9 mouse cellular contexts compared by ENCODE assay signal in the genomic region with DNA sequence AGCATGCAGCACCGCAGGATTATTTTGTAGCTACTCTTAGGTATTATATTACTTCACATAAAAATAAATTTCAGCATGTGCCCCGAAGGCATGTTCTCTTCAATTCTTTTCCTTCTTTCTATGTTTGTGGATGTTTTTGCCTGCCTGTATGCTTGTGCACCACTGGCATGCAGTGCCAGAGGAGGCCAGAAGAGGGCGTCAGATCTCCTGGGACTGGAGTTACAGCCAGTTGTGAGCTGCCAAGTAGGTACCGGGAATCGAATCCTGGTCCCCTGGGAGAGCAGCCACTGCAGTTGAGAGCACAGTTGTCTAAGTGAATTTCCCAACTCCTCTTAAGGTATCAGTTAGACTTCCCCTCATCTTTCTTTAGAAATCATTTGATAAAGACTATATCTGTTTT. TPM values are rescaled to one million over a fixed set of nuclear protein-coding genes. Genes with fewer than 3 reads are reported as not detected.
DNase-seq lines count a peak whose midpoint lies in the region; ATAC-seq and TF ChIP-seq lines count a peak whose summit lies in the region.
"Had no signal": no experiment of that assay in that cellular context is flagged by ENCODE, and none has a peak within 500 bp of the region (broad histone marks: within the 10 kb centered on the region; RNA-seq: fewer than 3 reads in every experiment).

No protein-coding gene starts in this region.

- H3K4me1 ChIP-seq in heart, embryonic 10.5 days = peaks cover 49% of the 10 kb centered on the region
- peaks cover 82% of the 10 kb centered on the region for H3K4me1 ChIP-seq in G1E (ENCODE audit: insufficient read depth, low read depth, low read length)
- H3K4me1 ChIP-seq in limb, embryonic 15.5 days = peaks cover 58% of the 10 kb centered on the region

- peak overlapping the region; percentile 94; the same call in 1 of the 2 replicates for H3K27ac ChIP-seq in heart, embryonic 10.5 days
- peak overlapping the region; percentile 99 for H3K27ac ChIP-seq in limb, embryonic 15.5 days

- no peak overlapping the region for H3K4me2 ChIP-seq in limb, embryonic 15.5 days

- H3K27me3 ChIP-seq in heart, embryonic 10.5 days (ENCODE audit: insufficient read depth, poor library complexity, severe bottlenecking) = no peaks in the 10 kb centered on the region
- H3K27me3 ChIP-seq in G1E (ENCODE audit: insufficient read depth, low read length) = no peaks in the 10 kb centered on the region
- H3K27me3 ChIP-seq in limb, embryonic 15.5 days = no peaks in the 10 kb centered on the region

- 90% methylated on average over 5 of the region's 5 CpGs for WGBS in heart, embryonic 10.5 days
- 64% methylated on average over 5 of the region's 5 CpGs for WGBS in limb, embryonic 15.5 days

- no peak overlapping the region for H3K9ac ChIP-seq in limb, embryonic 15.5 days

- TF ChIP-seq CTCF in G1E (IDR thresholded peaks at IDR 0.05; ENCODE audit: low read depth, low read length) = peak; percentile 36

- no peak for DNase-seq in heart, embryonic 10.5 days (ENCODE audit: low spot score)
- no peak for DNase-seq in heart, postnatal 10 days
- DNase-seq in 3T3-L1 (ENCODE audit: low read depth, low spot score) = peak; percentile 46
- no peak for DNase-seq in G1E (ENCODE audit: low spot score)
- no peak for DNase-seq in retina, embryonic 14.5 days (ENCODE audit: low spot score)
- no peak for DNase-seq in gastrocnemius, postnatal 10 days
- no peak for DNase-seq in layer of hippocampus, postnatal 36 days
- DNase-seq: adrenal gland, adult 2 months had no signal

- no peak for ATAC-seq in G1E (ENCODE audit: extremely low read depth, insufficient number of reproducible peaks, low FRiP score, poor library complexity, severe bottlenecking)
- no peak for ATAC-seq in limb, embryonic 15.5 days (ENCODE audit: insufficient number of reproducible peaks, low FRiP score, low TSS enrichment, low read depth)

- H3K4me3 ChIP-seq in heart, embryonic 10.5 days = no peak overlapping the region
- H3K4me3 ChIP-seq in G1E (ENCODE audit: low read depth, low read length) = no peak overlapping the region; the same call in 1 of the 2 replicates
- no peak overlapping the region for H3K4me3 ChIP-seq in limb, embryonic 15.5 days

- peaks cover 11% of the 10 kb centered on the region for H3K36me3 ChIP-seq in heart, embryonic 10.5 days
- peaks cover 20% of the 10 kb centered on the region for H3K36me3 ChIP-seq in G1E (replicated peaks)
- peaks cover 9% of the 10 kb centered on the region; the same call in 1 of the 2 replicates for H3K36me3 ChIP-seq in limb, embryonic 15.5 days

- no peaks in the 10 kb centered on the region for H3K9me3 ChIP-seq in heart, embryonic 10.5 days
- H3K9me3 ChIP-seq in G1E (replicated peaks) = peaks cover 4% of the 10 kb centered on the region; the same call in 1 of the 2 replicates
- no peaks in the 10 kb centered on the region for H3K9me3 ChIP-seq in limb, embryonic 15.5 days

- intact Hi-C loops in heart, postnatal 10 days (cut with DNase I) = no loop called here

RNA-seq across cellular contexts. Expression of a gene that starts 1.6 kb away (rescaled TPM):
- 46.2 and 56.0 TPM in 2 replicates for polyA plus RNA-seq in heart, embryonic 10.5 days (2016; fragmentation: Nextera tagmentation; extraction: Ambion mirVana)
- 10 to 100 TPM; 79.2 to 91.1 TPM for total RNA-seq in heart, postnatal 10 days (2021)
- total RNA-seq in G1E (2014; fragmentation: Nextera tagmentation) = 72.9 and 82.8 TPM in 2 replicates
- 76.1 and 77.8 TPM in 2 replicates for total RNA-seq in G1E (2017)
- 88.9 and 95.5 TPM in 2 replicates for polyA plus RNA-seq in G1E (2012)
- polyA plus RNA-seq in limb, embryonic 15.5 days (2015; fragmentation: Nextera tagmentation; extraction: Ambion mirVana) = 59.2 and 69.7 TPM in 2 replicates
- total RNA-seq in gastrocnemius, postnatal 10 days (2021) = 10 to 100 TPM; 91.6 to 93.4 TPM
- total RNA-seq in layer of hippocampus, postnatal 36 days (2021) = 100 to 1,000 TPM; 227 to 241 TPM
